15 mouse cellular contexts compared by ENCODE assay signal in genomic region chr5:114728160-114728559, GRCm38 (mm10). TPM values are rescaled to one million over a fixed set of nuclear protein-coding genes. Genes with fewer than 3 reads are reported as not detected.
A peak's percentile ranks its signal among the peaks of the same experiment; 100 is the strongest.
DNase-seq lines count a peak whose midpoint lies in the region; ATAC-seq and TF ChIP-seq lines count a peak whose summit lies in the region.
"Had no signal": no experiment of that assay in that cellular context is flagged by ENCODE, and none has a peak within 500 bp of the region (broad histone marks: within the 10 kb centered on the region; RNA-seq: fewer than 3 reads in every experiment).

No protein-coding gene starts in this region.

- no peaks in the 10 kb centered on the region for H3K4me1 ChIP-seq in forebrain, postnatal 0 days (ENCODE audit: insufficient read depth)
- no peaks in the 10 kb centered on the region for H3K4me1 ChIP-seq in forebrain, embryonic 10.5 days
- H3K4me1 ChIP-seq in midbrain, postnatal 0 days (ENCODE audit: insufficient read depth, low read length) = no peaks in the 10 kb centered on the region
- H3K4me1 ChIP-seq: midbrain, embryonic 13.5 days had no signal

- H3K27me3 ChIP-seq in forebrain, postnatal 0 days (ENCODE audit: insufficient read depth, low read length) = no peaks in the 10 kb centered on the region
- H3K27me3 ChIP-seq in forebrain, embryonic 10.5 days (ENCODE audit: poor library complexity, severe bottlenecking) = no peaks in the 10 kb centered on the region
- no peaks in the 10 kb centered on the region for H3K27me3 ChIP-seq in midbrain, postnatal 0 days (ENCODE audit: insufficient read depth, low read length)
- H3K27me3 ChIP-seq: midbrain, embryonic 13.5 days had no signal

- peaks cover 54% of the 10 kb centered on the region for H3K36me3 ChIP-seq in forebrain, postnatal 0 days (ENCODE audit: insufficient read depth)
- H3K36me3 ChIP-seq in forebrain, embryonic 10.5 days (replicated peaks) = peaks cover 89% of the 10 kb centered on the region
- peaks cover 55% of the 10 kb centered on the region for H3K36me3 ChIP-seq in midbrain, postnatal 0 days (ENCODE audit: insufficient read depth, low read length)

- H3K27ac ChIP-seq in forebrain, postnatal 0 days (ENCODE audit: low read depth, low read length) = no peak overlapping the region
- no peak overlapping the region for H3K27ac ChIP-seq in forebrain, embryonic 10.5 days
- H3K27ac ChIP-seq in midbrain, postnatal 0 days (ENCODE audit: low read depth, low read length) = no peak overlapping the region
- H3K27ac ChIP-seq: hindbrain, embryonic 14.5 days; liver, embryonic 14.5 days; midbrain, embryonic 13.5 days had no signal

- 72% methylated on average over 10 of the region's 10 CpGs for WGBS in forebrain, postnatal 0 days
- WGBS in forebrain, embryonic 10.5 days = 86% methylated on average over 10 of the region's 10 CpGs
- WGBS in midbrain, postnatal 0 days = 83% methylated on average over 10 of the region's 10 CpGs

- no peak overlapping the region for H3K4me3 ChIP-seq in forebrain, postnatal 0 days (ENCODE audit: low read depth, low read length)
- no peak overlapping the region for H3K4me3 ChIP-seq in forebrain, embryonic 10.5 days
- H3K4me3 ChIP-seq in midbrain, postnatal 0 days (ENCODE audit: low read depth, low read length) = no peak overlapping the region
- H3K4me3 ChIP-seq: midbrain, embryonic 13.5 days had no signal

- H3K9ac ChIP-seq in forebrain, postnatal 0 days = no peak overlapping the region
- no peak overlapping the region for H3K9ac ChIP-seq in midbrain, postnatal 0 days (replicated peaks; ENCODE audit: low read length, poor library complexity, severe bottlenecking)
- H3K9ac ChIP-seq: hindbrain, embryonic 14.5 days; liver, embryonic 14.5 days; midbrain, embryonic 13.5 days had no signal

- peak; percentile 7 for DNase-seq in forebrain, postnatal 0 days
- no peak for DNase-seq in forebrain, embryonic 10.5 days (ENCODE audit: extremely low spot score, low spot score)
- peak; percentile 64 for DNase-seq in Muller cell, postnatal 12 days (ENCODE audit: inconsistent ontology term)
- DNase-seq in adrenal gland, postnatal 36 days = peak; percentile 46 to 66
- DNase-seq in heart, postnatal 14 days = peak; percentile 37 to 64
- DNase-seq in midbrain, postnatal 0 days (ENCODE audit: low spot score) = no peak
- DNase-seq: cerebellum, adult 8-10 months; kidney, adult 9 months; layer of hippocampus, adult 9-11 months; thymus, postnatal 36 days had no signal

- intact Hi-C loops in heart, postnatal 14 days (cut with DNase I) = no loop called here

- ATAC-seq in forebrain, postnatal 0 days = no peak
- no peak for ATAC-seq in granulocyte monocyte progenitor cell, adult 5-6 weeks (replicated peaks; ENCODE audit: poor library complexity, severe bottlenecking)
- ATAC-seq in midbrain, postnatal 0 days (ENCODE audit: low FRiP score) = no peak
- no peak for ATAC-seq in monocyte, adult 5-6 weeks (replicated peaks; ENCODE audit: insufficient number of reproducible peaks, low FRiP score, low TSS enrichment, poor library complexity, severe bottlenecking)
- ATAC-seq: midbrain, embryonic 13.5 days had no signal

- no peaks in the 10 kb centered on the region for H3K9me3 ChIP-seq in forebrain, postnatal 0 days (ENCODE audit: low read length)
- H3K9me3 ChIP-seq in forebrain, embryonic 10.5 days = no peaks in the 10 kb centered on the region; the same call in 1 of the 2 replicates
- 0 out of 2 replicates have a peak, but pooled peaks cover 2% of the 10 kb centered on the region for H3K9me3 ChIP-seq in midbrain, postnatal 0 days (ENCODE audit: low read length)
- H3K9me3 ChIP-seq: midbrain, embryonic 13.5 days had no signal

- TF ChIP-seq CTCF in forebrain, postnatal 0 days (IDR thresholded peaks at IDR 0.05; ENCODE audit: low read depth) = no peak
- TF ChIP-seq CTCF in midbrain, postnatal 0 days (IDR thresholded peaks at IDR 0.05) = no peak

- no peak overlapping the region for H3K4me2 ChIP-seq in forebrain, postnatal 0 days (ENCODE audit: low read depth)
- no peak overlapping the region for H3K4me2 ChIP-seq in midbrain, postnatal 0 days (ENCODE audit: low read depth, low read length, poor library complexity, severe bottlenecking)
- H3K4me2 ChIP-seq: hindbrain, embryonic 14.5 days; midbrain, embryonic 13.5 days had no signal

RNA-seq across cellular contexts. Expression of gene Tchp, which starts 20.6 kb away (rescaled TPM):
- 14.1 and 14.4 TPM in 2 replicates for total RNA-seq in forebrain, postnatal 0 days (2014; rRNA removed)
- 7.4 and 11.8 TPM in 2 replicates for polyA plus RNA-seq in forebrain, postnatal 0 days (2015; fragmentation: Nextera tagmentation; extraction: Ambion mirVana)
- polyA plus RNA-seq in forebrain, embryonic 10.5 days (2016; fragmentation: Nextera tagmentation; extraction: Ambion mirVana) = 20.9 and 22.6 TPM in 2 replicates
- total RNA-seq in adrenal gland, postnatal 36 days (2021) = 1 to 10 TPM; 7.6 to 8.9 TPM
- total RNA-seq in heart, postnatal 14 days (2021) = 1 to 10 TPM; 4.7 to 5.3 TPM
- 6.0 and 25.2 TPM in 2 replicates for total RNA-seq in granulocyte monocyte progenitor cell, adult 5-6 weeks (2014; fragmentation: Nextera tagmentation)
- total RNA-seq in granulocyte monocyte progenitor cell, adult 5-6 weeks (2017) = 9.8 and 12.6 TPM in 2 replicates
- 10.9 and 11.2 TPM in 2 replicates for total RNA-seq in midbrain, postnatal 0 days (2014; rRNA removed)
- 12.6 and 14.4 TPM in 2 replicates for polyA plus RNA-seq in midbrain, postnatal 0 days (2015; fragmentation: Nextera tagmentation; extraction: Ambion mirVana)
- 9.8 to 16.3 TPM (median 12.8 TPM) in 3 replicates for total RNA-seq in monocyte, adult 5-6 weeks (2017)

RNA-seq across cellular contexts. Expression of gene Gltp, which starts 37.4 kb away (rescaled TPM):
- total RNA-seq in forebrain, postnatal 0 days (2014; rRNA removed) = 14.1 and 19.8 TPM in 2 replicates
- 26.4 and 32.1 TPM in 2 replicates for polyA plus RNA-seq in forebrain, postnatal 0 days (2015; fragmentation: Nextera tagmentation; extraction: Ambion mirVana)
- polyA plus RNA-seq in forebrain, embryonic 10.5 days (2016; fragmentation: Nextera tagmentation; extraction: Ambion mirVana) = 86.9 and 88.8 TPM in 2 replicates
- 10 to 100 TPM; 50.8 to 60.5 TPM for total RNA-seq in adrenal gland, postnatal 36 days (2021)
- total RNA-seq in heart, postnatal 14 days (2021) = 10 to 100 TPM; 17.1 to 18.8 TPM
- total RNA-seq in granulocyte monocyte progenitor cell, adult 5-6 weeks (2014; fragmentation: Nextera tagmentation) = 85.6 and 87.2 TPM in 2 replicates
- 21.8 and 30.8 TPM in 2 replicates for total RNA-seq in granulocyte monocyte progenitor cell, adult 5-6 weeks (2017)
- 27.0 and 42.1 TPM in 2 replicates for total RNA-seq in midbrain, postnatal 0 days (2014; rRNA removed)
- polyA plus RNA-seq in midbrain, postnatal 0 days (2015; fragmentation: Nextera tagmentation; extraction: Ambion mirVana) = 32.6 and 35.3 TPM in 2 replicates
- total RNA-seq in monocyte, adult 5-6 weeks (2017) = 46.4 to 52.1 TPM (median 46.5 TPM) in 3 replicates

RNA-seq across cellular contexts. Expression of gene Ankrd13a, which starts 46.3 kb away (rescaled TPM):
- 34.3 and 44.8 TPM in 2 replicates for total RNA-seq in forebrain, postnatal 0 days (2014; rRNA removed)
- polyA plus RNA-seq in forebrain, postnatal 0 days (2015; fragmentation: Nextera tagmentation; extraction: Ambion mirVana) = 20.7 and 20.8 TPM in 2 replicates
- polyA plus RNA-seq in forebrain, embryonic 10.5 days (2016; fragmentation: Nextera tagmentation; extraction: Ambion mirVana) = 38.3 and 39.5 TPM in 2 replicates
- 10 to 100 TPM; 68.6 to 91.4 TPM for total RNA-seq in adrenal gland, postnatal 36 days (2021)
- total RNA-seq in heart, postnatal 14 days (2021) = 10 to 100 TPM; 45.7 to 46.5 TPM
- 271 and 278 TPM in 2 replicates for total RNA-seq in granulocyte monocyte progenitor cell, adult 5-6 weeks (2014; fragmentation: Nextera tagmentation)
- total RNA-seq in granulocyte monocyte progenitor cell, adult 5-6 weeks (2017) = 310 and 331 TPM in 2 replicates
- 39.3 and 47.3 TPM in 2 replicates for total RNA-seq in midbrain, postnatal 0 days (2014; rRNA removed)
- polyA plus RNA-seq in midbrain, postnatal 0 days (2015; fragmentation: Nextera tagmentation; extraction: Ambion mirVana) = 22.4 and 24.9 TPM in 2 replicates
- total RNA-seq in monocyte, adult 5-6 weeks (2017) = 185 to 246 TPM (median 193 TPM) in 3 replicates

RNA-seq across cellular contexts. Expression of gene Git2, which starts 47.2 kb away (rescaled TPM):
- total RNA-seq in forebrain, postnatal 0 days (2014; rRNA removed) = 42.2 and 57.6 TPM in 2 replicates
- polyA plus RNA-seq in forebrain, postnatal 0 days (2015; fragmentation: Nextera tagmentation; extraction: Ambion mirVana) = 21.9 and 31.1 TPM in 2 replicates
- polyA plus RNA-seq in forebrain, embryonic 10.5 days (2016; fragmentation: Nextera tagmentation; extraction: Ambion mirVana) = 33.1 and 34.2 TPM in 2 replicates
- total RNA-seq in adrenal gland, postnatal 36 days (2021) = 10 to 100 TPM; 35.3 to 36.6 TPM
- 10 to 100 TPM; 42.4 to 44.8 TPM for total RNA-seq in heart, postnatal 14 days (2021)
- 113 and 128 TPM in 2 replicates for total RNA-seq in granulocyte monocyte progenitor cell, adult 5-6 weeks (2014; fragmentation: Nextera tagmentation)
- 77.9 and 117 TPM in 2 replicates for total RNA-seq in granulocyte monocyte progenitor cell, adult 5-6 weeks (2017)
- 41.8 and 45.1 TPM in 2 replicates for total RNA-seq in midbrain, postnatal 0 days (2014; rRNA removed)
- polyA plus RNA-seq in midbrain, postnatal 0 days (2015; fragmentation: Nextera tagmentation; extraction: Ambion mirVana) = 25.5 and 33.8 TPM in 2 replicates
- 118 to 169 TPM (median 121 TPM) in 3 replicates for total RNA-seq in monocyte, adult 5-6 weeks (2017)

Comparison
In these comparisons a context has a peak if more than half of its experiments do, and no peak if none do; other contexts are left out.
1. DNase-seq: peak in forebrain, postnatal 0 days (single experiment), Muller cell, postnatal 12 days (single experiment), adrenal gland, postnatal 36 days (2 of 2) and heart, postnatal 14 days (2 of 2); none in forebrain, embryonic 10.5 days (single experiment) and midbrain, postnatal 0 days (single experiment).